Mouse (Mus musculus) Patski (cell line): Measurements from ENCODE around the gene Hlx. TPM values are rescaled to one million over a fixed set of nuclear protein-coding genes. Genes with fewer than 3 reads are reported as not detected.

Experiments used
- ATAC-seq: fragments of 100-300 bp; one replicate; pipeline ENCODE4 v1.8.0; 2021
- CTCF ChIA-PET: fragments of 350-600 bp; sonication (Branson Sonifier 250); formaldehyde crosslinking; loops from one replicate; lab custom pipeline; 2022; ENCODE audit warnings: inconsistent platforms; lab: Charles Lee
- POLR2A ChIA-PET: fragments of 350-600 bp; sonication (Branson Sonifier 250); formaldehyde crosslinking; loops from one replicate; lab custom pipeline; 2022; ENCODE audit warnings: antibody characterized with exemption, inconsistent platforms; lab: Charles Lee
- DNase-seq: peaks from one replicate; pipeline ENCODE4 v3.0.0-alpha.2; 2011; ENCODE audit warnings: low read depth, low spot score
- H3K27me3 ChIP-seq: fragments of 371-371 bp; one replicate; pipeline ENCODE4 v1.5.1; 2021
- CTCF ChIP-seq: fragments of 100-300 bp; IDR thresholded peaks from one replicate; pipeline ENCODE4 v1.5.1; 2021
- in situ Hi-C: fragments of 300-500 bp; cut with MboI; formaldehyde crosslinking; loops from 3 replicates; pipeline ENCODE4 v1.11.1; 2018; ENCODE audit warnings: low pct_unique_long_range_greater_than_20kb, mixed read lengths
- polyA plus RNA-seq: library from polyadenylated mRNA; unstranded; gene quantifications from one replicate; pipeline ENCODE4 v1.2.3, GENCODE M21; 2021

The Hlx gene
- polyA plus RNA-seq, 1 experiment from 2014 or later = 1.3 TPM

- POLR2A ChIA-PET = no interaction called here
- peaks cover 6% of the 10 kb centered on the region for H3K27me3 ChIP-seq
- in situ Hi-C loops = no loop called here
- DNase-seq = no peak
- TF ChIP-seq CTCF = no peak
- CTCF ChIA-PET = interaction anchor here (1.0 to 1.2 kb wide), 2 partner anchors 14 to 23 kb away, joined by 4 read pairs; no protein-coding TSS in a partner anchor
- ATAC-seq = no peak
Measured at GRCm38 (mm10) chr1:184714515-184714914, 17.9 kb downstream of the Hlx start.

GRCm38 (mm10) chr1:184713716-184714115, 18.7 kb downstream of the Hlx start:
- H3K27me3 ChIP-seq = peaks cover 6% of the 10 kb centered on the region
- CTCF ChIA-PET = interaction anchor here (1.0 to 1.2 kb wide), 2 partner anchors 13 to 24 kb away, joined by 4 read pairs; no protein-coding TSS in a partner anchor

DNA sequence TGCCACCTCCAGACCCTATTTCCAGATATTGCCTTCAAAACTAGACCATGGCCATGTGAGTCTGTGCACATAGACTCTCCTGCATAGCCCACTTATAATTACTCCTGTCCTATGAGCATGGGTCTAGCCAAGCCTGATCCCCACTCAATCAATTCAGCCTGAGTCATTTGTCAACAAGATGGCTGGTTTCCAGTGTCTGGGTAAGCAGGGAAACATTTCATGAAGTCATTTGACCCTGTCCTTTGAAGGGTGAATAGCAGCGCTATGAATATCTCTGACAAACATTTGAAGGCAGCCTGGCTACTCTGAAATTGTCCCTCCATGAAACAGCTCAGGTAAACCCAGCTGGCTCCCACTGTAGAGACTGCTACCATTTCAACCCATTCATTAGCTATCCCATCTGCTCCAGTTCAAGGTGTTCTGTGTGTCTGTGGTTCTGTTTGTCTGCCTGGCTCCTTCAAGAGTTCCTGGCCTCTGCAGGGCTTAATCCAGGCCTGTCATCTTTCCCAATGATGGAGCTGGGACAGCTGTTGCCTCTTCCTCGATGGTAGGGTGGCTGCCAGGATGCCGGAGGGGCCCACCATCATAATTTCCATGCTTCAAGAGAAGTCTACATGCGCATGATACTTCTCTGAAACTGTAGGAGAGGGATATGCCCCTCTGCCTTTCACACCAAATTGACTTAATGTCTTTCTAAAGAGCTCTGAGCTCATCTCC, 24.7 kb downstream of the Hlx start:
- ChIA-PET POLR2A (interaction anchor here (0.6 to 1.2 kb wide), 2 partner anchors 44 to 97 kb away, joined by 3 read pairs; no protein-coding TSS in a partner anchor), CTCF (interaction anchor here (1.0 to 1.7 kb wide), 3 partner anchors 9 to 44 kb away, joined by 3 to 4 read pairs (median 3); no protein-coding TSS in a partner anchor)
- in situ Hi-C loops = no loop called here

More at GRCm38 (mm10) chr1:184713716-184714115, 18.7 kb downstream of the Hlx start:
- no peak for ATAC-seq
- in situ Hi-C loops = no loop called here
- no peak for DNase-seq
- POLR2A ChIA-PET = no interaction called here
- TF ChIP-seq CTCF = no peak

DNA sequence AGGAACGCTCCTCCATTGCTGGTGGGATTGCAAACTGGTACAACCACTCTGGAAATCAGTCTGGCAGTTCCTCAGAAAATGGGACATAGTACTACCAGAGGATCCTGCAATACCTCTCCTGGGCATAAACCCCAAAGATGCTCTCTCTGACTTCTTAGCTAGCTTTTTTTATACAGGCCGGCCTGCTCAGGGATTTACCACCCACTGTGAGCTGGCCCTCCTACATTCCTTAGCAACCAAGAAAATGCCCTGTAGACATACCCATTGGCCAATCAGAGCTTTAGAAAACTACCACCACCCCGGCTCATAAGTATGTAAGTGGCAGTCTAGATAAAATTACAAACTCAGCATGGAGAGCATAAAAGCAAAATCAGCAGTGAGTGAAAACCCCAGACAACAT, 27.5 kb downstream of the Hlx start:
- ChIA-PET CTCF (no interaction called here), POLR2A (no interaction called here)
- ATAC-seq = no peak
- in situ Hi-C loops = no loop called here
- no peaks in the 10 kb centered on the region for H3K27me3 ChIP-seq
- no peak for TF ChIP-seq CTCF
- no peak for DNase-seq

More for the DNA sequence above, 24.7 kb downstream of the Hlx start:
- DNase-seq (peak; percentile 42), ATAC-seq (peak; percentile 62)
- no peak for TF ChIP-seq CTCF
- no peaks in the 10 kb centered on the region for H3K27me3 ChIP-seq

DNA sequence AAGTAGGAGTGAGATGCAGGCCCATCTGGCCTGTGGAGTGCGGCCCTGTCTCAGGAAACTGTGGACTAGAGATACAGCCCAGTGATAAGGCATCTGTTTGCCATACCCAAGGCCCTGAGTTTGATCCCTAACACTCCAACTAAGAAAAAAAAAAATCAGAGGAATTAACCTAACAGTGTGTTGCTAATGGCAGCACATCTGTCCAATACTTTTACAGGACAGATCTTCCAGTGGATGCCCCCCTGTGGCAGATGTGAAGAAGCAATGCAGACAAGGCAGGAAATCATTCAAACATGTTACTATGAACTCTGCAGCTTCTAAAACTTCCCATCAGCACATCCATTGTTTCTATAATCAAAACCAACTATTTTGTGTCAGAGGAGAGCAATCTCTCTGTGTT, 33.1 kb downstream of the Hlx start:
- no peaks in the 10 kb centered on the region for H3K27me3 ChIP-seq
- in situ Hi-C loops = no loop called here
- no peak for ATAC-seq
- DNase-seq = no peak
- CTCF ChIA-PET = interaction anchor here (1.4 kb wide), 1 partner anchor 8 kb away, joined by 3 read pairs; no protein-coding TSS in a partner anchor
- TF ChIP-seq CTCF = peak; percentile 22
- POLR2A ChIA-PET = interaction anchor here (0.8 kb wide), 1 partner anchor 14 kb away, joined by 3 read pairs; no protein-coding TSS in a partner anchor

DNA sequence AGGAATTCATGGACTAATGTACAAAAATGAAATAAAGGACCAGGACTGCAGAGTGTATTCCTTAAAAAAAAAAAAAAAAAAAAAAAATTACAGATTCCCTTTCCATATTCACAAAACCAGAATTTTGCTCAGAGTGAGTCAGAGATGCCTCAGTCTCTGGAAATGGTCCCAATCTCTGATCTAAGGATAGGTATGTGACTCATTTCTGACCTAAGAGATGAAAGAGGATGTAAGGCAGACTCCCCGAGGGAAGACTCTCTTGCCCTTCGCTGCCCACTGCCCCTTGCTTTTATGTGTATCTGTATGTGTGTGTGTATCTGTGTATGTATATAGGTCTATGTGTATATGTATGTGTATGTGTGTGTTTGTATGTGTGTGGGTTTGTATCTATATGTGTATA, 37.0 kb downstream of the Hlx start:
- no peak for TF ChIP-seq CTCF
- ATAC-seq (no peak), DNase-seq (peak; percentile 55)
- ChIA-PET POLR2A (interaction anchor here (0.6 kb wide), 1 partner anchor 31 kb away, joined by 3 read pairs; no protein-coding TSS in a partner anchor), CTCF (no interaction called here)
- no peaks in the 10 kb centered on the region for H3K27me3 ChIP-seq
- in situ Hi-C loops = no loop called here

- ATAC-seq (no peak), DNase-seq (no peak)
- POLR2A ChIA-PET = no interaction called here
- no peaks in the 10 kb centered on the region for H3K27me3 ChIP-seq
- CTCF ChIA-PET = no interaction called here
- TF ChIP-seq CTCF = no peak
- in situ Hi-C loops = no loop called here
Measured at GRCm38 (mm10) chr1:184692204-184692904, 40.1 kb downstream of the Hlx start.

- TF ChIP-seq CTCF = no peak
- DNase-seq = no peak
- in situ Hi-C loops = no loop called here
- ChIA-PET CTCF (no interaction called here), POLR2A (interaction anchor here (0.6 kb wide), 1 partner anchor 519 kb away, joined by 5 read pairs; no protein-coding TSS in a partner anchor)
- no peaks in the 10 kb centered on the region for H3K27me3 ChIP-seq
- no peak for ATAC-seq
Measured at GRCm38 (mm10) chr1:184691240-184691639, 41.2 kb downstream of the Hlx start.

DNA sequence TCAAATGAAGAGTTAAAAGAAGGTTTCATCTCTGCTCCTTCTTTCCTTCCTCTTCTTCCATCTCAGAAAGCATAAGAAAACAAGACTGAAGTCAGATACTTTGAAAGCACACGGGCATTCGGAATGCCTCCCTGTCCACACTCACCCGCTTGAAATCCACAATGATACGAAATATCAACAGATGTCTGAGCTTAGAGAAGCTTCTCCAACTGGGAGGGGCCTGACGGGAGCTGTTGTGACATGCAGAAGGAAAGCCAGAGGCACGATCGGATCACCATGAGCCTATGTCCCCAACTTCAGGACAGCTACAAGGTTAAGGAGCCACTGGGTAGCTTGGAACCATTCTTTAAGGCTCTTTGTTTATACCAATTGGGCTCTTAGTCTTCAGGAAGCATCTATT, 44.4 kb downstream of the Hlx start:
- DNase-seq = no peak
- CTCF ChIA-PET = no interaction called here
- ATAC-seq = no peak
- TF ChIP-seq CTCF = no peak
- in situ Hi-C loops = no loop called here
- POLR2A ChIA-PET = no interaction called here
- peaks cover 5% of the 10 kb centered on the region for H3K27me3 ChIP-seq

DNA sequence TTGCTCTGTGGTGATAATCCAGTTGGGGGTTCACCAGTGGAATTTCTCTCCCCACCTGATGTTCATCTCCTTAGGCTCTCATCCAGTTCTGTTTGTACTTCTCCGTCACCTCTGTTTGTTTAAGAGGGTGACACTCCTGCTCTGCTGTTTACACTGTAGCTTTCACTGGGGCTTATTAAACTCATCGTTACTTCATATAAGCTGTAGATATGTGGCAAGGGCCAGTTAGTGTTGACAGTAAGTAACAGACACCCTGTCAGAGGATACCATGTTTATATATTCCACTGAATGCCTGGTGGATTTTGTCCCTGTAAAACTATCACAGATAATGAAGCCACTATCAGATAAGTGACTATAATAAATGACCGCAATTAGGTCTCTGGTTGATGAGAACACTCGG, 44.9 kb downstream of the Hlx start:
- in situ Hi-C loops = no loop called here
- POLR2A ChIA-PET = no interaction called here
- no peak for ATAC-seq

DNA sequence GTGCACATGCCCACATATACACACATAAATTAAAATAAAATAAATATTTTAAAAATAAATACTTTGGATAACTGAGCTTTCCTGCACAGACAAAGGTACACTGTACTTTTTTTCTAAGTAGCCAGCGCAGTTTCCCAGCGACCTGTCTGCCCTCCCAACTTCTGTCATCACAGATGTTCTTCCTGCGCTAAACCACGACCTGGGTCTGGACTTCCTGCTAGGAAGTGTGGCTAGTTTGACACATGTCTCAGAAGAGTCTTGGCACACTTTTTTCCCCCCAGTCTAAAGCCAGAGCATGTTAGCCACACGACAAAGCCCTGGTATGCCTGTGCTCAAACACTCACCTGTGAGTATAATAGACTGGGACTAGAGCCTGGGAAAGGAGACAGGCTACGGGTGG, 48.9 kb downstream of the Hlx start:
- no peak for TF ChIP-seq CTCF
- CTCF ChIA-PET = no interaction called here
- in situ Hi-C loops = no loop called here

More for the DNA sequence above, 44.9 kb downstream of the Hlx start:
- H3K27me3 ChIP-seq = peaks cover 5% of the 10 kb centered on the region
- no peak for TF ChIP-seq CTCF
- no peak for DNase-seq
- CTCF ChIA-PET = no interaction called here

More for the DNA sequence above, 48.9 kb downstream of the Hlx start:
- peaks cover 5% of the 10 kb centered on the region for H3K27me3 ChIP-seq
- ATAC-seq (no peak), DNase-seq (no peak)
- POLR2A ChIA-PET = interaction anchor here (1.2 kb wide), 1 partner anchor 11 kb away, joined by 3 read pairs; no protein-coding TSS in a partner anchor
